Mouse (Mus musculus) liver, postnatal 0 days (tissue): ENCODE measurements around the gene Cacnb4.

Source experiments
- CTCF ChIP-seq: sonication (generic); IDR thresholded peaks from 2 replicates; pipeline ENCODE4 v1.5.1; 2016; ENCODE audit warnings: antibody characterized with exemption, low read depth
- EP300 ChIP-seq: IDR thresholded peaks from 2 replicates; pipeline ENCODE4 v1.6.1; 2016; ENCODE audit warnings: antibody characterized with exemption, low read depth, mild to moderate bottlenecking

GRCm38 (mm10) chr2:52536511-52536910 is 140.1 kb downstream of the Cacnb4 start:
- TF ChIP-seq CTCF = no peak
- TF ChIP-seq EP300 = no peak
